Mouse (Mus musculus): ENCODE measurements around the gene Zfp607a. TPM values are rescaled to one million over a fixed set of nuclear protein-coding genes. Genes with fewer than 3 reads are reported as not detected.
A peak's percentile ranks its signal among the peaks of the same experiment; 100 is the strongest.

Zfp607a gene
- polyA plus RNA-seq, 1 experiment from 2014 or later: 0.81 TPM

- Histone ChIP-seq H3K36me3 (ENCODE audit: control insufficient read depth, insufficient read depth) (no peaks in the 10 kb centered on the region), H3K27ac (ENCODE audit: low read length) (no peak within 1 kb of the TSS), H3K4me3 (ENCODE audit: low read depth, low read length) (peak within 1 kb of the TSS; percentile 64), H3K9me3 (replicated peaks; ENCODE audit: control insufficient read depth, low read length) (no peaks in the 10 kb centered on the region), H3K9ac (ENCODE audit: low read depth, low read length) (peak within 1 kb of the TSS; percentile 62), H3K4me1 (ENCODE audit: control insufficient read depth, low read depth, low read length) (no peaks in the 10 kb centered on the region; the same call in 1 of the 2 replicates), H3K27me3 (ENCODE audit: control insufficient read depth, insufficient read depth, low read depth, low read length) (no peaks in the 10 kb centered on the region), H3K4me2 (ENCODE audit: low read depth, low read length) (peak within 1 kb of the TSS; percentile 69)
- 7% methylated on average over 40 of the region's 40 CpGs for WGBS (ENCODE audit: insufficient replicate concordance)
- peak; percentile 65; the same call in 1 of the 2 replicates for ATAC-seq (ENCODE audit: low read depth)
These were observed 71.7 kb downstream of the Zfp607a start, which contains the start of gene Zfp974 for GRCm38 (mm10) chr7:27928818-27929695. TSS of gene Zfp974 (minus strand) at chr7:27929460.

Other genes with a start within 250 kb of the Zfp607a start
- not detected in 2 replicates for gene Ttc9b, start 203.6 kb upstream of the Zfp607a start, polyA plus RNA-seq (2015; fragmentation: Nextera tagmentation; extraction: Ambion mirVana)
- 1.1 and 1.4 TPM in 2 replicates for gene Map3k10, start 182.9 kb upstream of the Zfp607a start, polyA plus RNA-seq (2015; fragmentation: Nextera tagmentation; extraction: Ambion mirVana)
- gene Zfp607b, start 168.2 kb upstream of the Zfp607a start, polyA plus RNA-seq (2015; fragmentation: Nextera tagmentation; extraction: Ambion mirVana): 0.58 and 0.68 TPM in 2 replicates
- gene Zfp60, start 126.1 kb upstream of the Zfp607a start, polyA plus RNA-seq (2015; fragmentation: Nextera tagmentation; extraction: Ambion mirVana): 4.1 and 4.3 TPM in 2 replicates
- gene Zfp626, start 50.3 kb upstream of the Zfp607a start, polyA plus RNA-seq (2015; fragmentation: Nextera tagmentation; extraction: Ambion mirVana): 0.55 and 0.58 TPM in 2 replicates
- 1.3 and 1.4 TPM in 2 replicates for gene Zfp59, start 18.9 kb upstream of the Zfp607a start, polyA plus RNA-seq (2015; fragmentation: Nextera tagmentation; extraction: Ambion mirVana)
- gene Zfp974, start 71.9 kb downstream of the Zfp607a start, polyA plus RNA-seq (2015; fragmentation: Nextera tagmentation; extraction: Ambion mirVana): 1.2 and 1.5 TPM in 2 replicates
- gene Zfp780b, start 121.6 kb downstream of the Zfp607a start, polyA plus RNA-seq (2015; fragmentation: Nextera tagmentation; extraction: Ambion mirVana): 4.6 and 4.7 TPM in 2 replicates
- 1.1 and 1.2 TPM in 2 replicates for gene Zfp850, start 156.6 kb downstream of the Zfp607a start, polyA plus RNA-seq (2015; fragmentation: Nextera tagmentation; extraction: Ambion mirVana)
- gene Psmc4, start 192.6 kb downstream of the Zfp607a start, polyA plus RNA-seq (2015; fragmentation: Nextera tagmentation; extraction: Ambion mirVana): 114 and 117 TPM in 2 replicates
- gene Fcgbp, start 213.7 kb downstream of the Zfp607a start, polyA plus RNA-seq (2015; fragmentation: Nextera tagmentation; extraction: Ambion mirVana): 2.5 TPM in 1 of 2 replicates, not detected in the other

All from liver, embryonic 16.5 days (tissue).